Mouse (Mus musculus): ENCODE data around the gene Sertad2.

Gene Sertad2

GRCm38 (mm10) chr11:20542739-20543452 is at the start of gene Sertad2:
Gene Sertad2 (plus strand): TSS chr11:20543253.
- peak; percentile 100 for DNase-seq

- DNase-seq, result no peak
These were observed 49.0 kb upstream of the Sertad2 start for GRCm38 (mm10) chr11:20493922-20494626.

- DNase-seq, result no peak
These were observed 42.5 kb upstream of the Sertad2 start for GRCm38 (mm10) chr11:20500516-20500915.

- DNase-seq, result no peak
These were observed 41.7 kb upstream of the Sertad2 start for GRCm38 (mm10) chr11:20501160-20501955.

GRCm38 (mm10) chr11:20513574-20513973 is 29.5 kb upstream of the Sertad2 start:
- DNase-seq, result no peak

GRCm38 (mm10) chr11:20514757-20515156 is 28.3 kb upstream of the Sertad2 start:
- DNase-seq, result no peak

GRCm38 (mm10) chr11:20521321-20521720 is 21.7 kb upstream of the Sertad2 start:
- DNase-seq, result no peak

- DNase-seq, result no peak
These were observed 20.3 kb upstream of the Sertad2 start for GRCm38 (mm10) chr11:20522750-20523149.

GRCm38 (mm10) chr11:20524435-20524834 is 18.6 kb upstream of the Sertad2 start:
- no peak for DNase-seq

GRCm38 (mm10) chr11:20525909-20526308 is 17.1 kb upstream of the Sertad2 start:
- no peak for DNase-seq

- DNase-seq, result peak; percentile 70 to 73
These were observed 15.2 kb upstream of the Sertad2 start for GRCm38 (mm10) chr11:20527901-20528300.

GRCm38 (mm10) chr11:20531682-20531991 is 11.4 kb upstream of the Sertad2 start:
- no peak for DNase-seq

- peak; percentile 68 to 74 for DNase-seq
These were observed 10.8 kb upstream of the Sertad2 start for GRCm38 (mm10) chr11:20531992-20532881.

- no peak for DNase-seq
These were observed 9.8 kb upstream of the Sertad2 start for GRCm38 (mm10) chr11:20533231-20533630.

- no peak for DNase-seq
These were observed 5.8 kb upstream of the Sertad2 start for GRCm38 (mm10) chr11:20537221-20537620.

- DNase-seq, result no peak
These were observed 4.6 kb upstream of the Sertad2 start for GRCm38 (mm10) chr11:20538496-20538895.

GRCm38 (mm10) chr11:20541280-20541679 is 1.8 kb upstream of the Sertad2 start:
- DNase-seq, result peak in 1 of 2 experiments; percentile 9

- no peak for DNase-seq
These were observed 937 bp upstream of the Sertad2 start for GRCm38 (mm10) chr11:20541995-20542637.

GRCm38 (mm10) chr11:20543453-20544120 is 534 bp downstream of the Sertad2 start:
- peak; percentile 75 to 78 for DNase-seq

- no peak for DNase-seq
These were observed 1.3 kb downstream of the Sertad2 start for GRCm38 (mm10) chr11:20544376-20544775.

GRCm38 (mm10) chr11:20544801-20545515 is 1.9 kb downstream of the Sertad2 start:
- no peak for DNase-seq

Measured in cerebellum, postnatal 14 days (tissue).